Mouse (Mus musculus): ENCODE results near the gene Galr3. TPM values are rescaled to one million over a fixed set of nuclear protein-coding genes. Genes with fewer than 3 reads are reported as not detected.

The Galr3 gene
- polyA plus RNA-seq, 1 experiment from 2014 or later, result not detected

DNA sequence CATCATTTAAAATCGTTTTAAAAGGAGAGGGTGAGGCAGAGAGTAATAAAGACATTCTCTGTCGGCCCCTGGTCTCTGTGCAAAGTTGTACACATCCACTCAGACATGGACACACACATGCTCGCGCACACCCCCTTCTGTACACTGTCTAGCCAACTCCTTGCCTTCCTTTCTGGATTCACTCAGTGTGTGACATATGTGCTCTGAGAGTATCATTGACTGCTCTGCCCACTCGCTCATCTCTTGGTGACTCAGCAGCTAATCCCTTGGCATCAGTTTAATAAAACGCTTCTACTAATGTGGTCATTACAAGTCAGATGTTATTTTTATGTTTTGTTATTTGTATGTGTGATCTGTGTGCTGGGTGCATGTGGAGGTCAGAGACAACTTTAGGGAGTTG is 50.6 kb downstream of the Galr3 start:
- no peak overlapping the region for H3K4me3 ChIP-seq (ENCODE audit: low read depth, low read length)
- WGBS, result 95% methylated on average over 6 of the region's 6 CpGs
- no peak overlapping the region for H3K9ac ChIP-seq (ENCODE audit: low read depth, low read length)
- H3K36me3 ChIP-seq (ENCODE audit: control insufficient read depth, insufficient read depth, low read length), result peaks cover 16% of the 10 kb centered on the region
- no peak overlapping the region for H3K4me2 ChIP-seq (replicated peaks; ENCODE audit: low read depth, low read length)
- H3K27ac ChIP-seq (ENCODE audit: low read depth, low read length), result no peak overlapping the region
- H3K27me3 ChIP-seq (ENCODE audit: control insufficient read depth, insufficient read depth, low read length), result no peaks in the 10 kb centered on the region
- ATAC-seq (ENCODE audit: low FRiP score), result no peak
- no peak for DNase-seq (ENCODE audit: low spot score)
- no peaks in the 10 kb centered on the region for H3K9me3 ChIP-seq (ENCODE audit: control insufficient read depth, low read length)
- H3K4me1 ChIP-seq (replicated peaks; ENCODE audit: control insufficient read depth, insufficient read depth, low read length), result 0 out of 2 replicates have a peak, but pooled peaks cover under 1% of the 10 kb centered on the region

Other genes starting within 250 kb of the Galr3 start
- gene Card10, start 238.8 kb upstream of the Galr3 start, polyA plus RNA-seq (2014; fragmentation: Nextera tagmentation; extraction: Ambion mirVana), result 1.8 and 2.4 TPM in 2 replicates
- gene Cdc42ep1, start 199.3 kb upstream of the Galr3 start, polyA plus RNA-seq (2014; fragmentation: Nextera tagmentation; extraction: Ambion mirVana), result 7.8 and 9.1 TPM in 2 replicates
- not detected in 2 replicates for gene Lgals2, start 186.4 kb upstream of the Galr3 start, polyA plus RNA-seq (2014; fragmentation: Nextera tagmentation; extraction: Ambion mirVana)
- 26.3 and 26.4 TPM in 2 replicates for gene Gga1, start 164.7 kb upstream of the Galr3 start, polyA plus RNA-seq (2014; fragmentation: Nextera tagmentation; extraction: Ambion mirVana)
- 0.13 and 0.42 TPM in 2 replicates for gene Gm49510, start 142.2 kb upstream of the Galr3 start, polyA plus RNA-seq (2014; fragmentation: Nextera tagmentation; extraction: Ambion mirVana)
- 11.8 and 12.4 TPM in 2 replicates for gene Sh3bp1, start 142.1 kb upstream of the Galr3 start, polyA plus RNA-seq (2014; fragmentation: Nextera tagmentation; extraction: Ambion mirVana)
- 34.8 and 35.2 TPM in 2 replicates for gene Pdxp, start 128.0 kb upstream of the Galr3 start, polyA plus RNA-seq (2014; fragmentation: Nextera tagmentation; extraction: Ambion mirVana)
- 390 and 438 TPM in 2 replicates for gene Lgals1, start 115.2 kb upstream of the Galr3 start, polyA plus RNA-seq (2014; fragmentation: Nextera tagmentation; extraction: Ambion mirVana)
- gene Nol12, start 107.0 kb upstream of the Galr3 start, polyA plus RNA-seq (2014; fragmentation: Nextera tagmentation; extraction: Ambion mirVana), result 61.1 and 64.4 TPM in 2 replicates
- gene Triobp, start 94.2 kb upstream of the Galr3 start, polyA plus RNA-seq (2014; fragmentation: Nextera tagmentation; extraction: Ambion mirVana), result 38.1 and 45.4 TPM in 2 replicates
- 154 and 306 TPM in 2 replicates for gene H1f0, start 13.4 kb upstream of the Galr3 start, polyA plus RNA-seq (2014; fragmentation: Nextera tagmentation; extraction: Ambion mirVana)
- gene Ankrd54, start 21.0 kb downstream of the Galr3 start, polyA plus RNA-seq (2014; fragmentation: Nextera tagmentation; extraction: Ambion mirVana), result 56.3 and 59.7 TPM in 2 replicates
- 226 and 241 TPM in 2 replicates for gene Eif3l, start 33.3 kb downstream of the Galr3 start, polyA plus RNA-seq (2014; fragmentation: Nextera tagmentation; extraction: Ambion mirVana)
- gene Micall1, start 67.0 kb downstream of the Galr3 start, polyA plus RNA-seq (2014; fragmentation: Nextera tagmentation; extraction: Ambion mirVana), result 5.3 and 7.2 TPM in 2 replicates
- 336 and 363 TPM in 2 replicates for gene Polr2f, start 99.1 kb downstream of the Galr3 start, polyA plus RNA-seq (2014; fragmentation: Nextera tagmentation; extraction: Ambion mirVana)
- gene 1700088E04Rik, start 99.4 kb downstream of the Galr3 start, polyA plus RNA-seq (2014; fragmentation: Nextera tagmentation; extraction: Ambion mirVana), result 13.5 and 15.0 TPM in 2 replicates
- gene Sox10, start 123.4 kb downstream of the Galr3 start, polyA plus RNA-seq (2014; fragmentation: Nextera tagmentation; extraction: Ambion mirVana), result 11.4 and 16.8 TPM in 2 replicates
- 23.5 and 28.0 TPM in 2 replicates for gene Pick1, start 187.3 kb downstream of the Galr3 start, polyA plus RNA-seq (2014; fragmentation: Nextera tagmentation; extraction: Ambion mirVana)
- gene Gm49486, start 187.5 kb downstream of the Galr3 start, polyA plus RNA-seq (2014; fragmentation: Nextera tagmentation; extraction: Ambion mirVana), result 0.35 and 0.68 TPM in 2 replicates
- gene Slc16a8, start 212.9 kb downstream of the Galr3 start, polyA plus RNA-seq (2014; fragmentation: Nextera tagmentation; extraction: Ambion mirVana), result 0.26 TPM in 1 of 2 replicates, not detected in the other
- 1.4 and 1.5 TPM in 2 replicates for gene Baiap2l2, start 243.7 kb downstream of the Galr3 start, polyA plus RNA-seq (2014; fragmentation: Nextera tagmentation; extraction: Ambion mirVana)